Mouse (Mus musculus) ovary, adult 10 weeks (tissue): Measurements from ENCODE around the gene Kcnj8. TPM values are rescaled to one million over a fixed set of nuclear protein-coding genes. Genes with fewer than 3 reads are reported as not detected.

ENCODE experiments used
- polyA plus RNA-seq: library from polyadenylated mRNA; stranded (reverse); fragments of 350-450 nt; fragmentation: Illumina TruSeq; extraction: RNeasy Lipid Tissue Mini Kit (QIAGEN cat#74804); gene quantifications from one replicate; pipeline ENCODE4 v1.2.3, GENCODE M21; 2014

Gene Kcnj8
- 3.8 TPM for polyA plus RNA-seq

GRCm38 (mm10) chr6:142571055-142571618 is at the start of gene Kcnj8:
TSS of gene Kcnj8 (minus strand) at chr6:142571614.

Other genes starting within 250 kb of the Kcnj8 start
- 0.74 TPM for gene Slco1a5, start 248.6 kb downstream of the Kcnj8 start, polyA plus RNA-seq
- gene Pyroxd1, start 226.0 kb downstream of the Kcnj8 start, polyA plus RNA-seq: 29.8 TPM
- 14.5 TPM for gene Recql, start 184.5 kb downstream of the Kcnj8 start, polyA plus RNA-seq
- gene Golt1b, start 184.4 kb downstream of the Kcnj8 start, polyA plus RNA-seq: 118 TPM
- gene Spx, start 158.2 kb downstream of the Kcnj8 start, polyA plus RNA-seq: not detected
- gene Gys2, start 98.5 kb downstream of the Kcnj8 start, polyA plus RNA-seq: 0.23 TPM
- gene Ldhb, start 63.7 kb downstream of the Kcnj8 start, polyA plus RNA-seq: 164 TPM
- gene Abcc9, start 130.7 kb upstream of the Kcnj8 start, polyA plus RNA-seq: 32.7 TPM
- gene Cmas, start 185.1 kb upstream of the Kcnj8 start, polyA plus RNA-seq: 60.5 TPM
- not detected for gene Sult6b2, start 232.9 kb upstream of the Kcnj8 start, polyA plus RNA-seq